21 mouse cellular contexts compared by ENCODE assay signal in the genomic region with DNA sequence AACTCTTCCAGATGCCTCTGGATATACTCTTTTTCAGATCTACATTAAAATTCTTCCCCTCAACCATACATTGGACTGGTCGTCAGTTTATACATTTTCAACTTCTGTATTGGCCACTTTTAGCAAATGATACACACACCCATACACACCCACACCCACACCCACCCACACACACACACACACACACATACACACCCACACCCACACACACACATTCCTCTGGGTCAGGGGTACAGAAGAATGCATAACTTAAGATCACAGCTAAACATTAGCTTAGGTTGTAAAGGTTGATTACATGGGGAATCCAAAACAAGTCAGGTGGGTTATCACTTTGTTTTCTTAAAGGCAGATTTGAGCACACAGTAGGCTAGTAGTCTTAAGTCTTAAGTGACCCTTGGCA.
"Had no signal": no experiment of that assay in that cellular context is flagged by ENCODE, and none has a peak within 500 bp of the region (broad histone marks: within the 10 kb centered on the region; RNA-seq: fewer than 3 reads in every experiment).

No protein-coding gene starts in this region.

- H3K27me3 ChIP-seq: limb, embryonic 12.5 days; limb, embryonic 15.5 days; midbrain, embryonic 12.5 days; midbrain, embryonic 15.5 days; neural tube, embryonic 12.5 days; neural tube, embryonic 15.5 days had no signal

- H3K4me1 ChIP-seq: limb, embryonic 12.5 days; limb, embryonic 15.5 days; midbrain, embryonic 12.5 days; neural tube, embryonic 12.5 days; neural tube, embryonic 15.5 days had no signal

- H3K9me3 ChIP-seq: limb, embryonic 12.5 days; limb, embryonic 15.5 days; midbrain, embryonic 12.5 days; midbrain, embryonic 15.5 days; neural tube, embryonic 12.5 days; neural tube, embryonic 15.5 days had no signal

- H3K27ac ChIP-seq: limb, embryonic 12.5 days; limb, embryonic 15.5 days; liver, embryonic 14.5 days; macrophage; midbrain, embryonic 12.5 days; midbrain, embryonic 15.5 days; neural tube, embryonic 12.5 days; neural tube, embryonic 15.5 days; stomach, postnatal 0 days had no signal

- ATAC-seq: liver, postnatal 0 days; lung, postnatal 0 days; midbrain, embryonic 15.5 days had no signal

- H3K9ac ChIP-seq: limb, embryonic 12.5 days; limb, embryonic 15.5 days; liver, embryonic 14.5 days; liver, postnatal 0 days; lung, embryonic 14.5 days; midbrain, embryonic 12.5 days; midbrain, embryonic 15.5 days; neural tube, embryonic 12.5 days; neural tube, embryonic 15.5 days had no signal

- H3K36me3 ChIP-seq: limb, embryonic 12.5 days; limb, embryonic 15.5 days; midbrain, embryonic 12.5 days; midbrain, embryonic 15.5 days; neural tube, embryonic 12.5 days; neural tube, embryonic 15.5 days had no signal

- H3K4me2 ChIP-seq: limb, embryonic 12.5 days; limb, embryonic 15.5 days; liver, embryonic 11.5 days; lung, embryonic 14.5 days; midbrain, embryonic 12.5 days; midbrain, embryonic 15.5 days; neural tube, embryonic 12.5 days; neural tube, embryonic 15.5 days had no signal

- H3K4me3 ChIP-seq: limb, embryonic 12.5 days; limb, embryonic 15.5 days; midbrain, embryonic 12.5 days; midbrain, embryonic 15.5 days; neural tube, embryonic 12.5 days; neural tube, embryonic 15.5 days had no signal

- DNase-seq: kidney, adult 18-20 months; left cerebral cortex, postnatal 4 days; liver, postnatal 0 days; lung, embryonic 14.5 days; right cerebral cortex, adult 18-20 months; right cerebral cortex, postnatal 14 days; right cerebral cortex, postnatal 4 days; thymus, adult 2 months; thymus, postnatal 14 days; thymus, postnatal 4 days had no signal
